Mouse (Mus musculus): ENCODE results near the gene Celf2.

GRCm38 (mm10) chr2:6673418-6673817 lies 835.9 kb downstream of the Celf2 start:
- no peak for TF ChIP-seq CTCF (IDR thresholded peaks at IDR 0.05; ENCODE audit: borderline replicate concordance, insufficient read depth, low read depth, low read length)
- TF ChIP-seq POLR2A (IDR thresholded peaks at IDR 0.05; ENCODE audit: borderline replicate concordance, insufficient read depth, low read length) = no peak

All from cerebellum, adult 2 months (tissue).